Mouse (Mus musculus) layer of hippocampus, adult 2 months (tissue): ENCODE data around the gene Zfp986. TPM values are rescaled to one million over a fixed set of nuclear protein-coding genes. Genes with fewer than 3 reads are reported as not detected.
"Not testable (repeated sequence)": the region's sequence is repeated elsewhere in the genome, so short reads cannot be mapped to it uniquely, and the experiment has no call there.

Experiments
- DNase-seq, 2 experiments: peaks; one replicate each; pipeline ENCODE4 v3.0.0; 2022; ENCODE audit warnings: low spot score in 2 of 2
- H3K27ac ChIP-seq: fragments of 200-600 bp; 2 replicates; pipeline ENCODE4 v1.8.1; 2022
- H3K4me3 ChIP-seq: fragments of 200-600 bp; 2 replicates; pipeline ENCODE4 v1.8.1; 2022; ENCODE audit warnings: mild to moderate bottlenecking
- CTCF ChIP-seq: fragments of 200-600 bp; conservative IDR thresholded peaks from 2 replicates; pipeline ENCODE4 v1.8.1; 2022; ENCODE audit warnings: antibody characterized with exemption, mild to moderate bottlenecking, moderate library complexity
- long read RNA-seq, 2 experiments: library from polyadenylated mRNA; stranded (forward); transcript quantifications; one replicate each; pipeline ENCODE4 v2.0.0; 2021; ENCODE audit warnings: borderline mapping rate in 2 of 2
- total RNA-seq, 2 experiments: library from RNA; stranded (reverse); gene quantifications; 2 replicates each; pipeline ENCODE4 v1.2.3; 2021

The Zfp986 gene
- under 1 TPM in 1 of 2 experiments, not detected in 1; 0.25 TPM for total RNA-seq
- long read RNA-seq, experiment 1: 0 reads
- long read RNA-seq, experiment 2: 0 reads

DNA sequence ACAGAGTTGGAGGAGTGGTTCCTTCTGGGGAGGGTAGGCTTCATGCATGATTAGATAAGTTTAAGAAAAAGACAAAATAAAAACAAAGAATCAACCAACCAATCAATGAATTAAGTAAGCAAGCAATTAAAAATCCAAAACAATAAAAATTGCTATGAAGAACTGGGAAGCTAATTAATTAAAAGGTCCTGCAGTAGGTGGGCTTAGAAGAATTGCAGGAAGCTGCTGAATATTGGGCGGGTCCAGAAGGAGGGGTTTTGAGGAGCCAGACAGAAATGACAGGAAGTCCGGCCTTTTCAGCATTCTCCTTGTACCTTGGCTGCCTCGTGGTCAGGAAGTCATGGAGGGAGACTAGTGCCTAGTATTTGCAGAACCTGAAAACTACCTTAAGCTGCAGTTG is at the start of gene Zfp986:
Gene Zfp986 (plus strand): TSS at position 301 of the 400 bp plus-strand sequence.
- not testable (repeated sequence) for H3K4me3 ChIP-seq, DNase-seq, H3K27ac ChIP-seq

DNA sequence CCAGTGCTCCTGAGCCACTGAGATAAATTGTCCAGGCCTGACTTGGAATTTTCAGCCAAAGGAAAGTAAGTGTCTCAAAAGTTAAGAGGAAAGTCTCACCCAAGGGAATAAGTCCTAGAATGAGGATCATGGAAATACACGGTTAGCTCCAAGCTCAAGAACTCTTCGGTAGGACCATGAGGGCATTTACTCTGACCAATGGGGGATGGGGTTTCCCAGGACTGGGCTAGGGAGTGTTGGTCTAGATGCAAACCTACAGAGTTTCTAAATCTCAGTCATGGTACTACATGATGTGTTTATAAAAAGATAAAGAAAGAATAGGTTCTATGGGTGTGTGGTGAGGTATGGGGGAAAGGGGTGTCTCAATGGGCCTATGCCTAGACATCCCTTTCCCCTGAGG is 48.6 kb upstream of the Zfp986 start:
- DNase-seq, H3K4me3 ChIP-seq, H3K27ac ChIP-seq: not testable (repeated sequence)

DNA sequence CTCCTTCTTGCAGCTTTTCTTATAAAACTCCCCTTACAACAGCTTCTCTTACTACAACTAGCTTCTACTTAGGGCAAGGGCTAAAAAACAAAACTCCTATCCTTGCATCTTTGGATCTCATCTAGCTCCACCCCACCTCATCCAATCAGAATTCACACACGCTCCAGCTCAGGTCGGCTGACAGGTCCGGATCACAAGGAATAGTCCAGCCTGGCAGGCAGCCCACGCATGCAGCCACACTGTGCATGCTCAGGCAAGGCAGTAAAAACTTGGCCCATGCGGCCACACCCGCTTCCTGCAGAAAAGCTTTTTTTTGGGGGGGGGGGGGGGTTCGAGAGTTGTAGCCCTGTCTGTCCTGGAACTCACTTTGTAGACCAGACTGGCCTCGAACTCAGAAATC is 43.0 kb upstream of the Zfp986 start:
- H3K27ac ChIP-seq, DNase-seq, H3K4me3 ChIP-seq: not testable (repeated sequence)

DNA sequence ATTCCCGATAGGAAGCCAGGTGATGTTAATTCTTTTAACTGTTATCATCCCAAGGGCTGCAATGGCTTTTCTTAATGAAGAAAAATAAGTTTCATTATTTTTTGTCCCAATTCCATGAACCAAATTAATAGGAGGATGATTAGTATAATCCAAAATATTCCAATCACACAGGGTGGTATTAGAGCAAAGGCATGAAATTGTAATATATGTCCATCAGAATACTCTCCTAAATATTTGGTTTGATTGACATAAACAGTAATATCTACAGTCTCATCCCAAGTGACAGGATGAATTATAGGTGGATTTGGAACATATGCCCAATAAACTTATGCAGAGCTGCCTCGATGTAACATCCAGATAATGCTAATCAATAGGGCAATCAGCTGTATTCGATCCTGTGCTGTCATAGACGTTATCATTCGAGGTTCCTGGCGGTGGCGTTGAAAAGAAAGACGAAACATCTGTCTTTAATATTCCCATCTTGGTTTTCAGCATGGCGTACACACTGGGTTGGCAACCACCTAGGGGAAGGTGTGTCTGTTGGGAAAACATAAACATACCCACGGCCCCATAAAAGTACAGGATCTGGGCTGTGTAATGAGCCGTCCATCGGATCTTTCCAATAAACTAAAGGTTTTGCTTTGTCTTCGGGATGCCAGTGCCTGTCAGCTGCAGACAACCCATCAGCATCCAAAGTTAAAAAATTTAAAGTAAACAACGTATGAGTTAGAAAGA is 37.1 kb upstream of the Zfp986 start:
- DNase-seq, H3K27ac ChIP-seq, H3K4me3 ChIP-seq: not testable (repeated sequence)

DNA sequence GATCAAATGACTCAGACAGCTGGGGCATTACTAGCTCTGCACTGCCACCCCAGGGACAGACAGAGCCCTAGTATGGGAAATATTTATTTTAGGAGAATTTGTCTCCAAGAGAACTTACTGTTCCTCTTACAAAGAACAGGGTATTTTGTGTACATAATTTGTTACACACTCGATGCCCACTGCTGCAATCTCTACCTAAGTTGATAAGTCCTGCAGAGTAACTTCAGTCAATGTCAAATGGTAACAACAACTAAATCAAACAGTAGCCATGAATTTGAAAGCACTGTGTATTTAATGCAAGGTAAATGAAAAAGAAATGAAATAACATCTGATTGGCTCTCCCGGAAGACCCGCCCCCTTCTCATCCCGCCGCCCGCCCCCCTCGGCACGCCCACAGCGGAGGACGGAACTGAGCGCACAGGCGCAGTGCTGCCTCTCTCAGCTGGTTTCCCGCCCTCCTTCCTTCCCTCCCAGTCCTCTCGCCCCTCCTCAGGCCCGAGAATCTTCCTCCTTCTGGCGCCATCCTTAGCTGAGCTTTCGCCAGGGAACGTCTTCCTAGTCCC is 32.2 kb upstream of the Zfp986 start:
- not testable (repeated sequence) for H3K27ac ChIP-seq, DNase-seq, H3K4me3 ChIP-seq

DNA sequence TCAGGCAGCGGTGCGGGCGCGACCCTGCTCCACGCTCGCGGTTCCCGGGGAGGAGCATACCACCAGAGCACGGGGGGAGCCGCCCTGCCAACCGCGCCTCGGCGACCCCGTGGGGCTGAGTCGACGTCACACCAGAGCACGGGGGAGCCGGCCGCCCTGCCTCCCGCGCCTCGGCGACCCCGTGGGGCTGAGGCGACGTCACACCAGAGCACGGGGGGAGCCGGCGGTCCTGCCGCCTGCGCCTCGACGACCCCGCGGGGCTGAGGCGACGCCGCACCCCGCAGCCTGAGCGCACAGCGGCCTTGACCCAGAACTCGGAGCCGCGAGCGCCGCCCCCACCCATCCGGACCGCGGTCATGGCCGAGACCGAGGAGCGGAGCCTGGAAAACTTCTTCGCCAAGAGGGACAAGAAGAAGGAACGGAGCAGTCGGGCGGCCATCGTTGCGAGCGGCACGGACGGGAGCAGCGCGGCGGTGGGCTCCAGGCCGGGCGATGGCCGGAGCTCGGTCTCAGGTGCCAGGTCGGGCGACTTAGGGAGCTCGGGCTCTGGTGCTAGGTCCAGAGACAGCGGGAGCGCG is 31.6 kb upstream of the Zfp986 start:
- not testable (repeated sequence) for H3K4me3 ChIP-seq, H3K27ac ChIP-seq, DNase-seq

DNA sequence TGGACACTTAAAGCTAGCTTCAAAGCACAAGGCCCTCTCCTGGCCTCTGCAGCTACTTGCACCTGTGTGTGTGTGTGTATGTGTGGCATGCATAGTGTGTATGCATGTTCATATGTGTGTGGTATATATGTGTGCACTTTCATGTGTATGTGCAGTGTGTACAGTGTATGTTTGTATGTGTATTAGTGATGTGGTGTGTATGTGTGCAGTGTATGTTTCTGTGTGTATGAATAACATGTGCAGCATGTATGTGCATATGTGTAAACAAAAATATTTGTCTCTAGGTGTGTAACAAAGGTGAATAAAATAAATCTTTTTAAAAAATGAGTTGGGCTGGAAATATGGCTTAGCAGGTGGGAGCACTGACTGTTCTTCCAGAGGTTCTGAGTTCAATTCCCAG is 21.8 kb upstream of the Zfp986 start:
- not testable (repeated sequence) for DNase-seq, H3K4me3 ChIP-seq

DNA sequence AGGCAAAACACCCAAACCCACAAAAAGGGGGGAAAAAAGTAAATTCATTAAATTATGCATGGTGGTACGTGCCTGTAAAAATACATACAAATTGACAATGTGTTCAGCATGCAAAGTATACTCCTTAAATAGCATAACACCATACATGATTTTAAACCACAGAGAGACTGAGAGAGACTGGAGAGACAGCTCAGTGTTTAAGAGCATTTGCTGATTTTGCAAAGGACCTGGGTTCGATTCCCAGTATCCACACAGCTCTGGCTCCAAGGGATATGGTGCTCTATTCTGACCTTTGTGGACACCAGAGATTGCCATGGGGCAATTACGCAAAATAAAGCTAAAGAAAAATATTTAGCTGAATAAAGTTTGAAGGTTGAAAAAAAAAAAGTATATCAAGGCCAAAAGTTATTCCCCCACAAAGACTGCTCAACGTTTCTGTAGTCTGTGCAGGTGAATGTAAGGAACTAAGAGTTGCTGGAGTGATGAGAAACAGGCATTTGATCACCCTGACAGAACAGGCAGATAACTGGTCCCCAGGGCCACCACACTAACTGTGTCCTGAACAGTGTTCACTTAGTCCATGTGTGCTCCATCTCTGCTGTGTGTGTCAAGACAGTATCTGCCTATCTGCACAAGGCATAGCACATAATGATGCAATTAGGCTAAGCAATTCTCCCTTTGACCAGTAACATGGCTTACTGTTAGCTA is 20.3 kb upstream of the Zfp986 start:
- H3K27ac ChIP-seq, H3K4me3 ChIP-seq, DNase-seq: not testable (repeated sequence)

More for the DNA sequence above, 21.8 kb upstream of the Zfp986 start:
- not testable (repeated sequence) for H3K27ac ChIP-seq

DNA sequence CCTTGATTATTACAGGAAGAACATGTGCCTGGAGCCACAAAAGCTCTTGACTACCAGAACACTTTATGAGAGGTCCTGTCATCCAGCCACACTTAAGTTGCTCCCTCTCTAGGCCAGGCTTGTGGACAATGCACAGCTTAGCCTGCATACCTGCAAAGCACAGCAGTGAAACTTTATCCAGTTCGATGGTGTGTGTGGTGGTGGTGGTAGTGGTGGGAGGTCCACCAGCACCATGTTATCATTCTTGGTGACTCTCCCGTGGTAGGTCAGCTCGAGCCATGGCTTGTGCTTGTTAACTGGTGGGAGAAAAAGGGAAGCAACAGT is 19.7 kb upstream of the Zfp986 start:
- H3K27ac ChIP-seq, DNase-seq, H3K4me3 ChIP-seq: not testable (repeated sequence)

DNA sequence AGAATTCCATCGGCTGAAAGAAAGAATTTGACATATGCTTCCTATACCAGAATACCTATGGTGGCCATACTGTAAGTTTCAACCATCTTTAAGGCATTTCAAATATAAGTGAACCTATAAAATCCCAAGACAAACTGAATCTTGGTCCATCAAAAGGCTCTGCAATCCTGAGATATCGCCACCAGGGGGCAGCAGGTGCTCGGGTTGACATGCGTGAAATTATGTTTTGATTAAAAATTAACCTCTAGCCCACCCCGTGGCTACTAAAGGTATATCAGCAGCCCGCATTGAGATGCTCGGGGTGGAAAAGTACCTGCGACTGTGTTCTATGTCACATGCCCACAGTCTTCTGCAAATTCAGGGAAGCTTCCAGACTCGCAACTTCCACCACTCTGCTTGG is 17.2 kb upstream of the Zfp986 start:
- H3K27ac ChIP-seq, DNase-seq, H3K4me3 ChIP-seq: not testable (repeated sequence)
- TF ChIP-seq CTCF: 0 out of 2 replicates have a peak, but pooled peaks have one; percentile 8

DNA sequence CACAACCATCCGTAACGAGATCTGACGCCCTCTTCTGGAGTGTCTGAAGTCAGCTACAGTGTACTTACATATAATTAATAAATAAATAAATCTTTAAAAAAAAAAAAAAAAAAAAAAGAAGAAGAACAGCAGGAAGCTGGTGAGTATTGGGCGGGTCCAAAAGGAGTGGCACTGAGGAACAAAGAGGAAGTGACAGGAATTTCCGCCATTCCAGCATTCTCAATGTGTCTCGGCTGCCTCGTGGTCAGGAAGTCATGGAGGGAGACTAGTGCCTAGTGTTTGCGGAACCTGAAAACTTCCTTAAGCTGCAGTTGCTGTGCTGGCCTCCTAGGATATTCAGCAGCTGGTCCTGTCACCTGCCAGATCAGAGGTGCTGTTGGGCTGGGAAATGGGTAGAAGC is 4.7 kb upstream of the Zfp986 start:
- not testable (repeated sequence) for H3K27ac ChIP-seq, H3K4me3 ChIP-seq, DNase-seq

Other genes with a start within 250 kb of the Zfp986 start
- not detected for gene Zfp980, start 198.1 kb upstream of the Zfp986 start, total RNA-seq
- not detected for gene Zfp987, start 228.5 kb downstream of the Zfp986 start, total RNA-seq